Mouse (Mus musculus) thymus, adult 2 months (tissue): ENCODE results near the gene Tpgs1.

ENCODE experiments used
- CTCF ChIP-seq: fragments of 200-500 bp; IDR thresholded peaks from 2 replicates; pipeline ENCODE4 v1.5.1; 2012; ENCODE audit warnings: mild to moderate bottlenecking, control low read depth, low read length, moderate library complexity, borderline replicate concordance; ENCODE audit not compliant: control insufficient read depth, poor library complexity, insufficient read depth; ENCODE audit errors: extremely low read depth
- POLR2A ChIP-seq: fragments of 200-500 bp; IDR thresholded peaks from 2 replicates; pipeline ENCODE4 v1.6.1; 2012; ENCODE audit warnings: mild to moderate bottlenecking, low read length, control low read depth, moderate library complexity; ENCODE audit not compliant: control insufficient read depth, poor library complexity, insufficient read depth; ENCODE audit errors: extremely low read depth

DNA sequence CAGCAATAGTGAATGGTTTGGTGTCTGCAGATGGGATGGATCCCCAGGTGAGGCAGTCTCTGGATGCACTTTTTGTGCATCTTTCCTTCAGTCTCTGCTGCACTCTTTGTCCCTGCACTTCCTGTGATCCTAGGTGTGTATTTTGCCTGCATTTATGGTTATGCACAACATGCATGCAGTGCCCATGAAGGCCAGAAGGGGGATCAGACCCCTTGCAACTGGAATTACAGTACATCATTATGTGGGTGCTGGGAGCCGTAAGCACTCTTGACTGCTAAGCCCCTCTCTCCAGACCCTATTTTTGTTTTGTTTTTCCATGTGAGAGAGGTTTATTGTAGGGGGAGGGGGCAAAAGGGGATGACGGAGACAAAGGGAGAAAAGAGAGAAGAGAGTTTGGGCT is 8.9 kb upstream of the Tpgs1 start:
- no peak for TF ChIP-seq CTCF
- no peak for TF ChIP-seq POLR2A
